Mouse (Mus musculus) gastrocnemius, postnatal 4 days (tissue): Measurements from ENCODE around the gene Arhgdib. TPM values are rescaled to one million over a fixed set of nuclear protein-coding genes. Genes with fewer than 3 reads are reported as not detected.
"Not testable (repeated sequence)": the region's sequence is repeated elsewhere in the genome, so short reads cannot be mapped to it uniquely, and the experiment has no call there.

Experiments
- DNase-seq, 2 experiments: peaks; one replicate each; pipeline ENCODE4 v3.0.0; 2021 to 2022; ENCODE audit warnings: low spot score in 2 of 2, mixed read lengths in 2 of 2
- long read RNA-seq, 2 experiments: library from polyadenylated mRNA; stranded (forward); transcript quantifications; one replicate each; pipeline ENCODE4 v2.0.0; 2021
- total RNA-seq, 2 experiments: library from RNA; stranded (reverse); gene quantifications; 2 replicates each; pipeline ENCODE4 v1.2.3; 2021

Arhgdib gene
- 10 to 100 TPM; 28.4 to 31.1 TPM for total RNA-seq
- long read RNA-seq, experiment 1, transcript Arhgdib-201 (6 exons, 1,193 nt), result major isoform, 25 of 31 reads
- long read RNA-seq, experiment 1, partial matches to known transcripts, result 1 of 31 reads
- long read RNA-seq, experiment 1, other reads (novel, unspliced or antisense), result 1 of 31 reads
- long read RNA-seq, experiment 2, transcript Arhgdib-201 (6 exons, 1,193 nt), result major isoform, 20 of 33 reads
- long read RNA-seq, experiment 2, partial matches to known transcripts, result 2 of 33 reads
- long read RNA-seq, experiment 2, other reads (novel, unspliced or antisense), result 4 of 33 reads

- no peak for DNase-seq
Measured at GRCm38 (mm10) chr6:136941051-136942021, at the start of gene Arhgdib. Gene Arhgdib, minus strand, starts transcription at chr6:136941899.

- no peak for DNase-seq
Measured at GRCm38 (mm10) chr6:136990557-136990956, 48.9 kb upstream of the Arhgdib start.

GRCm38 (mm10) chr6:136989824-136990497 is 48.3 kb upstream of the Arhgdib start:
- DNase-seq, result no peak

GRCm38 (mm10) chr6:136988536-136989060 is 46.9 kb upstream of the Arhgdib start:
- DNase-seq, result no peak

- no peak for DNase-seq
Measured at GRCm38 (mm10) chr6:136986718-136987117, 45.0 kb upstream of the Arhgdib start.

- no peak for DNase-seq
Measured at GRCm38 (mm10) chr6:136986019-136986418, 44.3 kb upstream of the Arhgdib start.

- DNase-seq, result no peak
Measured at GRCm38 (mm10) chr6:136983201-136983600, 41.5 kb upstream of the Arhgdib start.

GRCm38 (mm10) chr6:136982581-136982980 is 40.9 kb upstream of the Arhgdib start:
- no peak for DNase-seq

- DNase-seq, result no peak
Measured at GRCm38 (mm10) chr6:136980331-136980746, 38.6 kb upstream of the Arhgdib start.

GRCm38 (mm10) chr6:136979274-136980082 is 37.8 kb upstream of the Arhgdib start:
- no peak for DNase-seq

GRCm38 (mm10) chr6:136968877-136969276 is 27.2 kb upstream of the Arhgdib start:
- DNase-seq, result not testable (repeated sequence)

- no peak for DNase-seq
Measured at GRCm38 (mm10) chr6:136967466-136967865, 25.8 kb upstream of the Arhgdib start.

- no peak for DNase-seq
Measured at GRCm38 (mm10) chr6:136965912-136966311, 24.2 kb upstream of the Arhgdib start.

- DNase-seq, result no peak
Measured at GRCm38 (mm10) chr6:136964609-136965510, 23.2 kb upstream of the Arhgdib start.

- DNase-seq, result no peak
Measured at GRCm38 (mm10) chr6:136962957-136963356, 21.3 kb upstream of the Arhgdib start.

GRCm38 (mm10) chr6:136959131-136959530 is 17.4 kb upstream of the Arhgdib start:
- no peak for DNase-seq

- DNase-seq, result no peak
Measured at GRCm38 (mm10) chr6:136957062-136957461, 15.4 kb upstream of the Arhgdib start.

- DNase-seq, result no peak
Measured at GRCm38 (mm10) chr6:136955240-136955639, 13.5 kb upstream of the Arhgdib start.

GRCm38 (mm10) chr6:136954715-136955114 is 13.0 kb upstream of the Arhgdib start:
- no peak for DNase-seq
